Mouse (Mus musculus): ENCODE results near the gene Cplx1.
A peak's percentile ranks its signal among the peaks of the same experiment; 100 is the strongest.

Cplx1 gene

GRCm38 (mm10) chr5:108549489-108550206, at the start of gene Cplx1:
Cplx1 (minus strand) TSS chr5:108550024.
- DNase-seq (ENCODE audit: low spot score) = peak; percentile 64

- DNase-seq (ENCODE audit: low spot score) = no peak
Observed at GRCm38 (mm10) chr5:108581361-108581891, 31.6 kb upstream of the Cplx1 start.

- DNase-seq (ENCODE audit: low spot score) = no peak
Observed at GRCm38 (mm10) chr5:108573054-108573453, 23.2 kb upstream of the Cplx1 start.

GRCm38 (mm10) chr5:108570991-108571390, 21.2 kb upstream of the Cplx1 start:
- no peak for DNase-seq (ENCODE audit: low spot score)

DNA sequence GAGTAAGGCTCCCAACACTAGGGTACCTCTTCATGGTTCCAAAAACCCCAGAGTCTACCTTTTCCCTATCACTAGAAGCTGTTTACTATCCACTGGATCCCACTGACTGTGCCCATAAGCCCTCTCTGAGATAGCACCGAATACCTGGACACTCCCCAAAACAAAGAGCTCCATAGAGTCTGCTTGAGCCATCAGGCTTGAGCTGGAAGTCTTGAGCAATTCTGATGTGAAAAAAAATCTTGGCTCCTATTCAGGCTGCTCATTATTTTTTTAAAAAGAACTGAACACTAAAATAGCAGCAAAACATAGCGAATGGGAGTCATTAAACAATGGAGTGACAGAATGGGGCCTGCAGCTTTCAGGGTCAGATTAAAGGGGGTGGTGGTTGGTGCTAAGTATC, 17.3 kb upstream of the Cplx1 start:
- DNase-seq (ENCODE audit: low spot score) = no peak

- DNase-seq (ENCODE audit: low spot score) = no peak
Observed at GRCm38 (mm10) chr5:108566523-108566922, 16.7 kb upstream of the Cplx1 start.

- DNase-seq (ENCODE audit: low spot score) = no peak
Observed at GRCm38 (mm10) chr5:108565381-108565780, 15.6 kb upstream of the Cplx1 start.

- no peak for DNase-seq (ENCODE audit: low spot score)
Observed at GRCm38 (mm10) chr5:108564346-108564745, 14.5 kb upstream of the Cplx1 start.

GRCm38 (mm10) chr5:108562483-108562882, 12.7 kb upstream of the Cplx1 start:
- no peak for DNase-seq (ENCODE audit: low spot score)

DNA sequence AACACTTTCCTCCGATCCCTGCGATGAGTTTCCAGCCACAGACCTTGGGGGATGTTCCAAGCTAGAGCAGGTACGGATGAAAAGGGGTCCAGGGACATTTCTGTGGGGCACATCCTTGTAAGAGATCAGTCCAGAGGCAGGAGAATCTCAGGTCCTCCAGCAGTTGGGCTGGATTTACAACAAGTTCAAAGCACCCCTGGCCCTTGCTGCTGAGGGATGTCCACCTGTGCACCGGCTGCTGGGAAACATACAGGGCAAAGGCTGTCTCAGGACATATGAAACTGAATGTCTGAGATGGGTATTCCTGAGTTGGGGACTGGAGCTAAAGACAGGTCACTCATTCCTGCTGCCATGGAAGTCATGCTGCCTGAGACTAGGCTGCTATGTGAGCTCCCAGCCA, 7.2 kb upstream of the Cplx1 start:
- no peak for DNase-seq (ENCODE audit: low spot score)

- no peak for DNase-seq (ENCODE audit: low spot score)
Observed at GRCm38 (mm10) chr5:108554041-108554440, 4.2 kb upstream of the Cplx1 start.

DNA sequence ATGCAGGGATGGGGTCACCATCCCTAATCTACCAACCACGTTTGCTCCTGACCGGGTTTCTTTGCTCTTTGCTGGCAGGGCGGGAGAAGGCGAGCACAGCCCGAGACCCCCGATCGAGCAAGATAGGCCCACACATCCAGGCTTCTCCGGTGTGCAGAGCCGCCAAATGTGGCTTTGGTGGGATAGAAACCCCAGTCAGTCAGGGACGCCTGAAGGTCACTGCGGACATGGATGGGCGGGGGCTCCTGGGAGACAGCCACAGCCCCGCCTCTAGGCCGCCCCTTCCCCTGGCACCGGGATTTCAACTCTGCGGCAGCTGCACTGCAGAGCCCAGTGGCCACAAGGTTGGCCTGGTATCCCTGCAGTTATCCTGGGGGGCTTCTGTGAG, 377 bp upstream of the Cplx1 start:
- DNase-seq (ENCODE audit: low spot score) = no peak

DNA sequence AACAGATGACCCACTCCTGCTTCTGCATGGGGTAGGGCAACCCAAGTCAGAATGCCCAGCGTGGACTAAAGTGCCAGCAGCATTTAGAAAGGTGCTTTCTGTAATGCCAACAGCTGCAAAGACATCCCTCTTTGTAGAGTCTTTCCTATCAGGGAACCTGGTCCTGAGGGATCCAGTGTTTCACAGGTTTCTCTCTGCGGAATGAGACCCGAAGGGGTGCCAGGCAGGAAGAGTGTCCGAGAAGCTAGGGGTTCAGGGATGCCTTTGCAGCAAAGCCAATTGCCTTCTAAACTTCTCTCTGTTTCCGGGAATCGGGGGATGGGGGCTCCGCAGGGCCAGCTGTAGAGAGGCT, 711 bp downstream of the Cplx1 start:
- DNase-seq (ENCODE audit: low spot score) = no peak

DNA sequence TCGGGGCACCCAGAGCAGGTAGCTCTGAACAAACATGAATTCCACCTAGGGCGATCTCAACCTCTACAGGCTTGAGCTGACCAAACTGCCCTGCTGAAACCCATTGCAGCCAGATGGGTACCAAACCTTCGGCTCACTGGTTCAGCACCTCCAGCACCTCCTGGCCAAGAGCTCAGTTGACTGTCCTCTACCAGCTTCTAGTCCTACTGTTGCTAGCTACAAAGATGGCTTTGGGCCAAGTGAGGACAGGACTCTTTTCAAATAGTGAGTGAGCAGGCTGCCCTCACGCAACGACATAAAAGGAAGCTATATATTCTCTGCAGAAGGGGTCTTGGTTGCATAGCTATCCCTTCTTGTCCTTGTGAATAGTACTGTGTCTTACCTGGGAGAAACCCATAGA, 2.2 kb downstream of the Cplx1 start:
- no peak for DNase-seq (ENCODE audit: low spot score)

- DNase-seq (ENCODE audit: low spot score) = no peak
Observed at GRCm38 (mm10) chr5:108543516-108544291, 6.1 kb downstream of the Cplx1 start.

DNA sequence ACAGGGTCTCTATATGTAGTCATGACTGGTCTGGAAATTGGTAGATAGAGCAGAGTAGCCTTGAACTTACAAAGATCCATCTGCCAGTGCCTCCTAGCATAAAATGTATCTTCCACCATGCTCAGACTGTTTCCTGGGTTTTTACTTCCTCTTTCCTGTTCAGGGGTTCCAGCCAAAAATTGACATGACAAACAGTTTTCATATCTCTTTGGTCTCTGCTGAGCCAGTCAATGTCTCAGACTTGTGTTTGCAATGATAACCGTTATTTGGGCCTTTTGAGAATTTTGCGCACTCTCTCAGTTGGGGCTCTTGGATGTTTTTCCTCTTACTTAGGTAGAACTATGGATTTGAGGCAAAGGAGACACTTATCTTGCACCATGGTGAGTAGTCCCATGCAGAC, 15.6 kb downstream of the Cplx1 start:
- DNase-seq (ENCODE audit: low spot score) = no peak

DNA sequence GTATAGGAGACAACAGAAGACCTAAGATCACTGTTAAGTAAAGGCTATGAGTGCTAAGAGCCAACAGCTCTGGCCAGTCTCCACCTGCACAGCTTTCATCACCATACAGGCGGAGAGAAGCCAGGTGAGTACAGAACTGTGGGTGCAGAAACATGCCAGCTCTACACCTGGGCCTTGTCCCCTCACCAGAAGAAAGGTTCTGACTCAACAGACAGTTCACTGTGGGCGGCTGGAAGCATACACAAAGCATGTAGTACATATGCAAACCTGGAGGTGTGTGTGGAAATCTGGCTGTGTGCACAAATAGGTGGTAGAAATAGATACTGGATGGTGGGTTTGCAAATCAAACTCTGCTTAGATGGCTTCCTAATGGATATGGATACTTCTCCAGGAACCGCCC, 27.2 kb downstream of the Cplx1 start:
- DNase-seq (ENCODE audit: low spot score) = no peak

GRCm38 (mm10) chr5:108521896-108522295, 27.9 kb downstream of the Cplx1 start:
- DNase-seq (ENCODE audit: low spot score) = no peak

DNA sequence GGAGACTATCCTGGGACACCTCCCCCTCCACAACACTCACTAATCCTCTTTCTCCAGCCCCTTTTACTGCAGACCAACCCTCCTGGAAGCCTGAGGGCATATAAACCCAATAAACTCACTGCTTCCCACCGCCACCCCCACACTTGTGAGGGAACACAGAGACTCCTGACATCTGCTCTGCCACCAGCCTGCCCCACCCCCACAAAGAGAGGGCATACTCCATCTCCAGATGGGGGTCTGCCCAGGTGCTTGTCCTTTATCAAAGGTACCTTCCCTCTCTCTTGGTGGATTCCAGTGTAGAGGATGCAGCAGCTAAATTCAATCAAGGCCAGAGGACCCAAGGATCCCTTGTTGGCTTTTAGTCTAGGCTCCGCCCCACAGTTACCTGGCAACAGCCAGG, 28.8 kb downstream of the Cplx1 start:
- no peak for DNase-seq (ENCODE audit: low spot score)

DNA sequence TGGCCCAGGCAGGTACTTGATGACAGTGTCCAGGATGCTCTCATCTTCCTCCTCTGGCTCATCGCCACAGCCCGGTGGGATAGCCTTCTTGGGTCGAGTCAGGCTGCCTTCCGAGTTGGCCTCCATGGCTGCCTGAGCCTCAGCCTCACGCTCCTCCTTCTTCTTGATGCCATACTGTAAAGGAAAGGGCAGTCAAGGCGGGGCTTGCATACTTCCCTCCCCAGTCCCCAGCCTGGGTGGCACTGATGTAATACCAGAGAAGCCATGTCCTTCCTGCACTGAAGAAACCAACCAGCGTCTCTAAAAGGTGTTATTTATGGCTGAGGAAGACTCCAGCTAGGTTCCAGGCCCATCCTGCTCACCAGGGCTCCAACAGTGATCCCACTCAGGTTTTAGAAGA, 29.7 kb downstream of the Cplx1 start:
- DNase-seq (ENCODE audit: low spot score) = no peak

DNA sequence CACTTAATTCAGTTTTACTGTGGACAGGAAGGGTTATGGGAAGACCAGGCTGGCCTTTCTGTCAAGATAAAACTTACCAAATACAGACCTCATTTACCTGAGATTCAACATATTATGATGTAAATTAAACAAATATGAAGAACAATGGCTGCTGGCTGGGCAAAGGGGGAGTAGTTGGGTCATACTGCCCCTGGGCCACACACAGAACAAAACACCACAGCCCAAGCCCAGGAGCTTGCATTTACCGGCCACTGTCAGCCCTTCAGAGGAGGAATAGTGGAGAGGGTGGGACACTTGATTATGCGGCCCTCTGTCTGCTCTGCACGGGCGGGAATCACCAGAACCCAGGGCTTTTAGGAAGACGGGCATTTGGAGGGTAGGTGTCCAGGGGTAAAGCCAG, 30.9 kb downstream of the Cplx1 start:
- no peak for DNase-seq (ENCODE audit: low spot score)

- no peak for DNase-seq (ENCODE audit: low spot score)
Observed at GRCm38 (mm10) chr5:108518106-108518885, 31.5 kb downstream of the Cplx1 start.

DNA sequence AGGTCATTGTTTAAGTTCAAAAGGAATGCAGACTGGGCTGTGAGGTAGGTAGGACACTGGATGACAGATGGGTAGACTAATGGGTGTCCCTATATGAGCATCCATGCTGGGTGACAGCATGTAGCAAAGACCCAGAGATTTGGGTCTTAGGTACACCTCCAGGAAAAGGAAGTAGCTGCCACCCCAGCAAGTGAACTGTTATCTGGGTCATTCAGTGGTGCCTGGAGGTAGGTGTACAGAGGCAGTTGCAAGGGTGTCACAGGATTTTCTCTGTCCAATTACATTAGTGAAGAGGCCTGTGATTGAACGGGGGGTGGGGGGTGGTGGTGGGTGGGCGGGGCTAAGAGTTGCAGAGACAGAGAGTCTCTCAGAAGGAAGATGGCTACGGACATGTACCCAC, 33.2 kb downstream of the Cplx1 start:
- DNase-seq (ENCODE audit: low spot score) = no peak

All from urinary bladder, postnatal 14 days (tissue).